Mouse (Mus musculus) thymus, adult 2 months (tissue): Measurements from ENCODE around the gene Smok3a. TPM values are rescaled to one million over a fixed set of nuclear protein-coding genes. Genes with fewer than 3 reads are reported as not detected.
"Not testable (repeated sequence)": the region's sequence is repeated elsewhere in the genome, so short reads cannot be mapped to it uniquely, and the experiment has no call there.

Experiments used
- DNase-seq: peaks from one replicate; pipeline ENCODE4 v3.0.0; 2021
- H3K27ac ChIP-seq: fragments of 200-500 bp; 2 replicates; pipeline ENCODE4 v1.5.1; 2012; ENCODE audit warnings: low read length, control low read depth; ENCODE audit not compliant: control insufficient read depth, insufficient read depth
- H3K27me3 ChIP-seq: fragments of 200-500 bp; 2 replicates; pipeline ENCODE4 v1.6.1; 2012; ENCODE audit warnings: mild to moderate bottlenecking, low read length, moderate library complexity, mixed read lengths; ENCODE audit not compliant: control insufficient read depth, insufficient read depth
- H3K36me3 ChIP-seq: fragments of 200-500 bp; 2 replicates; pipeline ENCODE4 v1.6.1; 2012; ENCODE audit warnings: mild to moderate bottlenecking, low read length, moderate library complexity; ENCODE audit not compliant: control insufficient read depth, insufficient read depth
- H3K4me1 ChIP-seq: fragments of 200-500 bp; replicated peaks from 2 replicates; pipeline ENCODE4 v1.6.1; 2012; ENCODE audit warnings: low read length; ENCODE audit not compliant: control insufficient read depth, insufficient read depth
- H3K4me3 ChIP-seq: fragments of 200-500 bp; 2 replicates; pipeline ENCODE4 v1.5.1; 2012; ENCODE audit warnings: mild to moderate bottlenecking, low read length, control low read depth, moderate library complexity; ENCODE audit not compliant: control insufficient read depth, insufficient read depth
- CTCF ChIP-seq: fragments of 200-500 bp; IDR thresholded peaks from 2 replicates; pipeline ENCODE4 v1.5.1; 2012; ENCODE audit warnings: mild to moderate bottlenecking, control low read depth, low read length, moderate library complexity, borderline replicate concordance; ENCODE audit not compliant: control insufficient read depth, poor library complexity, insufficient read depth; ENCODE audit errors: extremely low read depth
- POLR2A ChIP-seq: fragments of 200-500 bp; IDR thresholded peaks from 2 replicates; pipeline ENCODE4 v1.6.1; 2012; ENCODE audit warnings: mild to moderate bottlenecking, low read length, control low read depth, moderate library complexity; ENCODE audit not compliant: control insufficient read depth, poor library complexity, insufficient read depth; ENCODE audit errors: extremely low read depth
- WGBS: fragments of 180-500 bp; shearing (Covaris S2); methylation state at CpG from one replicate; pipeline ENCODE4 v1.1.7; 2018; 5-methylcytosine and 5-hydroxymethylcytosine counted together
- polyA plus RNA-seq: library from polyadenylated mRNA; depleted of rRNA; stranded (reverse); fragments of >200 nt; gene quantifications from 2 replicates; pipeline ENCODE4 v1.2.3, GENCODE M21; 2012

Smok3a gene
- polyA plus RNA-seq, 1 experiment = not detected

- DNase-seq = no peak
- Histone ChIP-seq H3K36me3 (no peaks in the 10 kb centered on the region), H3K27ac (no peak within 1 kb of the TSS), H3K27me3 (no peaks in the 10 kb centered on the region), H3K4me3 (no peak within 1 kb of the TSS), H3K4me1 (no peaks in the 10 kb centered on the region)
- TF ChIP-seq CTCF = no peak
- TF ChIP-seq POLR2A = no peak
- 39% methylated on average over 4 of the region's 4 CpGs for WGBS
These were observed 39.8 kb upstream of the Smok3a start, which contains the start of gene Azgp1 for GRCm38 (mm10) chr5:137981300-137981699. TSS of gene Azgp1 (plus strand) at chr5:137981520.

- TF ChIP-seq POLR2A = no peak
- no peak for TF ChIP-seq CTCF
- H3K4me1 ChIP-seq = no peaks in the 10 kb centered on the region
- no peak overlapping the region for H3K27ac ChIP-seq
- no peaks in the 10 kb centered on the region for H3K36me3 ChIP-seq
- no peak overlapping the region for H3K4me3 ChIP-seq
- no peaks in the 10 kb centered on the region for H3K27me3 ChIP-seq
- DNase-seq = no peak
- WGBS = 88% methylated on average over 1 of the region's 1 CpGs
These were observed 34.7 kb upstream of the Smok3a start for GRCm38 (mm10) chr5:137986351-137986750.

- no peak overlapping the region for H3K27ac ChIP-seq
- no peak for TF ChIP-seq POLR2A
- no peak for TF ChIP-seq CTCF
- H3K27me3 ChIP-seq = no peaks in the 10 kb centered on the region
- no peaks in the 10 kb centered on the region for H3K36me3 ChIP-seq
- H3K4me1 ChIP-seq = no peaks in the 10 kb centered on the region
- WGBS = 92% methylated on average over 5 of the region's 5 CpGs
- no peak for DNase-seq
- no peak overlapping the region for H3K4me3 ChIP-seq
These were observed 11.6 kb upstream of the Smok3a start for GRCm38 (mm10) chr5:138009437-138009836.

- WGBS = 96% methylated on average over 5 of the region's 5 CpGs
These were observed 8.7 kb upstream of the Smok3a start for GRCm38 (mm10) chr5:138012382-138012781.

GRCm38 (mm10) chr5:138016530-138016929, 4.5 kb upstream of the Smok3a start:
- no peak overlapping the region for H3K27ac ChIP-seq
- H3K36me3 ChIP-seq = no peaks in the 10 kb centered on the region
- H3K27me3 ChIP-seq = no peaks in the 10 kb centered on the region
- no peaks in the 10 kb centered on the region for H3K4me1 ChIP-seq
- 94% methylated on average over 2 of the region's 2 CpGs for WGBS
- no peak for DNase-seq
- no peak for TF ChIP-seq POLR2A
- no peak for TF ChIP-seq CTCF
- H3K4me3 ChIP-seq = no peak overlapping the region

More at GRCm38 (mm10) chr5:138012382-138012781, 8.7 kb upstream of the Smok3a start:
- Histone ChIP-seq H3K36me3 (no peaks in the 10 kb centered on the region), H3K27ac (no peak overlapping the region), H3K27me3 (no peaks in the 10 kb centered on the region), H3K4me3 (no peak overlapping the region), H3K4me1 (no peaks in the 10 kb centered on the region)
- TF ChIP-seq CTCF (no peak), POLR2A (no peak)
- DNase-seq = no peak

- no peak for DNase-seq
- no peaks in the 10 kb centered on the region for H3K27me3 ChIP-seq
- H3K36me3 ChIP-seq = no peaks in the 10 kb centered on the region
- H3K4me1 ChIP-seq = no peaks in the 10 kb centered on the region
- H3K4me3 ChIP-seq = no peak overlapping the region
- TF ChIP-seq POLR2A (no peak), CTCF (no peak)
- no peak overlapping the region for H3K27ac ChIP-seq
These were observed 4.1 kb upstream of the Smok3a start for GRCm38 (mm10) chr5:138016997-138017396.

- not testable (repeated sequence) for H3K27me3 ChIP-seq, H3K36me3 ChIP-seq, H3K4me3 ChIP-seq, H3K27ac ChIP-seq, DNase-seq, H3K4me1 ChIP-seq
- 91% methylated on average over 4 of the region's 4 CpGs for WGBS
These were observed 1.5 kb upstream of the Smok3a start for GRCm38 (mm10) chr5:138019577-138019976.

GRCm38 (mm10) chr5:138052894-138053293, 31.8 kb downstream of the Smok3a start, which contains the start of gene Smok3c:
TSS of gene Smok3c (plus strand) at chr5:138053194.
- not testable (repeated sequence) for H3K27ac ChIP-seq, H3K27me3 ChIP-seq
- no CpG with 5 or more reads among the region's 5 CpGs for WGBS

More at GRCm38 (mm10) chr5:138052894-138053293, 31.8 kb downstream of the Smok3a start, which contains the start of gene Smok3c:
- H3K36me3 ChIP-seq, DNase-seq, H3K4me1 ChIP-seq, H3K4me3 ChIP-seq: not testable (repeated sequence)
